Mouse (Mus musculus) kidney, embryonic 15.5 days (tissue): ENCODE measurements around the gene Clns1a. TPM values are rescaled to one million over a fixed set of nuclear protein-coding genes. Genes with fewer than 3 reads are reported as not detected.
A peak's percentile ranks its signal among the peaks of the same experiment; 100 is the strongest.

Source experiments
- ATAC-seq: fragments of 200-750 bp; cut with Nextera tagmentation; replicated peaks from 2 replicates; pipeline ENCODE4 v1.8.0; 2017; ENCODE audit warnings: moderate TSS enrichment; ENCODE audit not compliant: low FRiP score
- H3K27ac ChIP-seq: fragments of 300-500 bp; sonication (generic); 2 replicates; pipeline ENCODE4 v1.5.1; 2015; ENCODE audit warnings: mild to moderate bottlenecking, inconsistent platforms
- H3K27me3 ChIP-seq: fragments of 300-500 bp; sonication (generic); 2 replicates; pipeline ENCODE4 v1.6.1; 2015; ENCODE audit warnings: inconsistent platforms
- H3K36me3 ChIP-seq: fragments of 300-500 bp; sonication (generic); 2 replicates; pipeline ENCODE4 v1.6.1; 2015; ENCODE audit warnings: inconsistent platforms
- H3K4me1 ChIP-seq: fragments of 300-500 bp; sonication (generic); 2 replicates; pipeline ENCODE4 v1.6.1; 2015; ENCODE audit warnings: inconsistent platforms
- H3K4me2 ChIP-seq: fragments of 300-500 bp; sonication (generic); 2 replicates; pipeline ENCODE4 v1.6.1; 2015; ENCODE audit warnings: moderate library complexity, mild to moderate bottlenecking, inconsistent platforms
- H3K4me3 ChIP-seq: fragments of 300-500 bp; sonication (generic); replicated peaks from 2 replicates; pipeline ENCODE4 v1.5.1; 2015; ENCODE audit warnings: mild to moderate bottlenecking, inconsistent platforms
- H3K9ac ChIP-seq: fragments of 300-500 bp; sonication (generic); 2 replicates; pipeline ENCODE4 v1.6.1; 2015; ENCODE audit warnings: mild to moderate bottlenecking, inconsistent platforms
- H3K9me3 ChIP-seq: fragments of 300-500 bp; sonication (generic); replicated peaks from 2 replicates; pipeline ENCODE4 v1.6.1; 2016; ENCODE audit warnings: inconsistent platforms
- WGBS: fragments of 180-500 bp; shearing (Covaris S2); methylation state at CpG from one replicate; pipeline ENCODE4 v1.1.7; 2015; ENCODE audit warnings: mixed read lengths; 5-methylcytosine and 5-hydroxymethylcytosine counted together
- polyA plus RNA-seq: library from polyadenylated mRNA; unstranded; fragments of >200 nt; fragmentation: Nextera tagmentation; extraction: Ambion mirVana; gene quantifications from 2 replicates; pipeline ENCODE4 v1.2.1, GENCODE M21; 2015

Clns1a gene
- polyA plus RNA-seq, 1 experiment from 2014 or later = 193 TPM

DNA sequence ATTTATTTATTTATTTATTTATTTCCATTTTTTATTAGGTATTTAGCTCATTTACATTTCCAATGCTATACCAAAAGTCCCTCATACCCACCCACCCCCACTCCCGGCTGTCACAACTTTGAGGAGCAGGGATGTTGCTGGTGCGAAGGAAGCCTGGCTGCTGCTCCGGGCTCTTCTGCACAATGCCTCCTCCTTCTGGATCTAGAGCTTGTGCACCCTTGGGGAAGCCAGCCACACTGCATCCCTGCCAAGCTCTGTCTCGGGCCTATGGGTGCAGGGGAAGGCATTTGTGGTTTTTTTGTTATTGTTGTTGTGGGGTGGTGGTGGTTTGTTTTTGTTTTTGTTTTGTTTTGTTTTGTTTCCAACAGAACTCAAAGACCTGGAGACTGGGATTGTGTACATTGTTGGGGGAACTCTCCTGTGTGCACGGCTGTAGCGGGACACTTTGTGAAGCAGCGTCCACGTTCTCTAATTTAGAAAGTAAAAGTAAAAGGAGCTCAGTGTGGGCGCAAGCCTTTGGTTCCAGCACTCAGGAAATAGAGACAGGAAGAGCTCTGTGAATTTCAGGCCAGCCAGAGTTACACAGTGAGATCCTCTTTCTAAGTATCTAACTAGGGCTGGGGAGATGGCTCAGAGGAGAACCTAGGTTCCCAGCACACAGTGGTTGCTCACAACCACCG, 52.2 kb downstream of the Clns1a start:
- no peaks in the 10 kb centered on the region for H3K36me3 ChIP-seq
- WGBS = 64% methylated on average over 10 of the region's 10 CpGs
- H3K9me3 ChIP-seq = no peaks in the 10 kb centered on the region
- H3K27me3 ChIP-seq = no peaks in the 10 kb centered on the region
- peaks cover 22% of the 10 kb centered on the region for H3K4me1 ChIP-seq
- peak overlapping the region; percentile 15; the same call in 1 of the 2 replicates for H3K4me3 ChIP-seq
- H3K4me2 ChIP-seq = peak overlapping the region; percentile 48
- no peak overlapping the region for H3K9ac ChIP-seq
- H3K27ac ChIP-seq = peak overlapping the region; percentile 45; the same call in 1 of the 2 replicates
- ATAC-seq = peak; percentile 50; the same call in 1 of the 2 replicates

DNA sequence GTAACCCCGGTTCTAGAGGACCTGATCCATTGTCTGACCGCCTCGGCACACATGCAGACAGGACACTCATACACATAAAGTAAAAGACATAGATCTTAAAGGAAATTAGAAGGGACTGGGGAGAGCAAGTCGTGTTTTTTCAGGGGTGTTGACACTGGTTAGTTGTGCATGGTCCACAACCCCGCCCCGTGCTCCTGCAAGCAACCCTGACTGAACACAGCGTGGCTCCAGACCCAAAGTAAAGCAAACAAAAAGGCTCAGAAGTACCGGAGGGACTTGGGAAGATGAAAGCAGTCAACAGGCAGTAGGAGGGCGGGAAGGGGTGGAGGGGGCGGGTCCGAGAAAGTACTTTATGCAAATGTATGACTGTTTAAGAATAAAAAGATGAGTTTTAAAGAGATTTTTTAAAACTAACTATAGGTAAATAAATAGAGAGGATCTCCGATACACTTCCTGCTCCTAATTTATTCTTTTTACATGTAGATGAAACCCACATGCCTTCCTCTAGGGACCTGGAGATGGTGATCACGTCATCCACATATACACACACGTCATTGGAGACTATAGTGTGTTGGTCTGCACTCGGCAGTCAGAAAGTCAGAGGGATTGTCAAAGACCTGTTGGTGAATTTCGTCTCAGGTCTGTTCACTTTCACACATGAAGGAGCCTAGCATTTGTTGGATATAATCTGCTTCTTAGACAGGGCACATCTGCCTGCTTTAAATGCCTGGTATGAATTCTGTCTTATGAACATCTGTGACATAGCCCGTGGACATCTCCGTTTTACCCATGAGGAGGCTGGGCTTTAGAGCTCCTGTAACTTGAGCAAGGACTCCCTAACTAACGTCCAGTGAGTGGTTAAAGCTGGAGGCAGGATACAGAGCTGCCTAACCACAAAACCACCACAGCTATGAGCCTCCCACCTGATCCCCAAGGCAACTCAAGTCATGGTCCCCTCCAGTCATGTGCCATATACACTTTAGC, 53.1 kb downstream of the Clns1a start:
- Histone ChIP-seq H3K4me3 (peak overlapping the region; percentile 15), H3K4me2 (peak overlapping the region; percentile 48), H3K27ac (peak overlapping the region; percentile 45; the same call in 1 of the 2 replicates), H3K36me3 (no peaks in the 10 kb centered on the region), H3K27me3 (no peaks in the 10 kb centered on the region), H3K9me3 (no peaks in the 10 kb centered on the region), H3K9ac (no peak overlapping the region), H3K4me1 (peaks cover 22% of the 10 kb centered on the region)
- peak; percentile 13; the same call in 1 of the 2 replicates for ATAC-seq
- WGBS = 31% methylated on average over 19 of the region's 19 CpGs

DNA sequence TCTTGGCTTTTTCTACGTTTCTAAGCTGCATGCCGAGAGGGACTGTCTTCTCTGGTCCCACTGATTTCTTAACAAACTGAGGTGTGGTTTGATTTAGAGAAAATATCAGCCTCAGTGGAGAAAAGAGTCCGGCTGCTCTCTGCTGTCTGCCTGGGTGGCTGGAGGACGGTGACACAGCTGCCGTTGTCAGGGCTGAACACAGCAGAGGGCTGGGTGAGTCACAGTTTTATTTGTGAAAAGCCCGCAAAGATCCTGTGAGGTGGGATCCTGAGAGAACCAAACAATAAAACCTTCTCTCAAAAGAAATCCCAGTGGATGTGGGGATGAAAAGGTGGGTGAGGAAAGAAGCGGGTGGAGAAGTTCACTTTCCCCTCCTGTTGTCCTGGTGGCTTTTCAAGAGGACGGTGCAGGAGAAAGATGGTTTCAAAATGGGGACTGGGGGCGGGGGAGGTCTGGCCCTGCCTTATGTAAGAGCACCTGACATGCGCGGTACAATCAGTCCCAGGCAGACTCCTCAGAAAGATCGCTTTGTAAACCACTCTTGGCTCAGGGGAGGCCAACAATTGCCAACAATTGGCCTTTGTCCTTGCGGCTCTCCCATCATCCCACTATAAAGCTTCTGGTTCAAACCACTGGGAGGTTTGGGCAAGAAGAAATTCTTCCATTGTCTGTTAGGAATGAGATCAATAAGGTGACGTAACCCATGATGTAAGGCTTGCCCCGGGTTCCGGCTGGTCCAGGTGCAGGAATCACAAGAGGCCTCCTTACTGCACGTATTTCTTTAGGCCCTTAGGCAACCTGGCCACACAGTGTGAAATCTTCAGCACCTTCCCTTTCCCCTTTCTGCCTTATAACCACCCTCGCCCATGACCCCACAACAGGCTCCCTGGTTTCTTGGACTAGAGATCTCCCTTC, 60.8 kb downstream of the Clns1a start:
- no peak for ATAC-seq
- Histone ChIP-seq H3K27ac (no peak overlapping the region), H3K4me2 (no peak overlapping the region), H3K9ac (no peak overlapping the region), H3K27me3 (no peaks in the 10 kb centered on the region), H3K9me3 (no peaks in the 10 kb centered on the region), H3K4me1 (no peaks in the 10 kb centered on the region), H3K36me3 (no peaks in the 10 kb centered on the region), H3K4me3 (no peak overlapping the region)
- whole genome bisulfite sequencing = 67% methylated on average over 18 of the region's 18 CpGs

DNA sequence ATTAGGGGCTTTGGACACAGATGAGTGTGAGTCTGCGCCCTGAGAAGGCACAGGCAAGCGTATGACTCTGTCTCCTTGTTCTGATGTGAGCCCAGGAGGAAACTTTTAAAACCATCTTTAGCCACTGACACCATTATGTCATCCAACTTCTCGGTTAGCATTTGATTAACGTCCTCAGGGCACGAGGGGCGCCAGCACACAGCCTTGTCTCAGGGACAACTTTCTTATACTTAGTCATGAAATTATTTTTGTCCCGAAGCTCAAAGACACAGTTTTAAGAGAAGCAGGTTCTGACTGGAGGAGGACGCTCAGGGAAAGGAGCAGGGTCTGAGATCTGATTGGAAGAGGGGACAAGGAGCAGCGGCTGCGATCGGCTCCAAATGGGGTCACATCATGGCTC, 68.2 kb downstream of the Clns1a start:
- Histone ChIP-seq H3K27me3 (no peaks in the 10 kb centered on the region), H3K36me3 (no peaks in the 10 kb centered on the region), H3K27ac (no peak overlapping the region), H3K4me3 (no peak overlapping the region), H3K4me2 (no peak overlapping the region), H3K9ac (no peak overlapping the region), H3K9me3 (no peaks in the 10 kb centered on the region), H3K4me1 (no peaks in the 10 kb centered on the region)
- 64% methylated on average over 11 of the region's 11 CpGs for WGBS
- no peak for ATAC-seq

DNA sequence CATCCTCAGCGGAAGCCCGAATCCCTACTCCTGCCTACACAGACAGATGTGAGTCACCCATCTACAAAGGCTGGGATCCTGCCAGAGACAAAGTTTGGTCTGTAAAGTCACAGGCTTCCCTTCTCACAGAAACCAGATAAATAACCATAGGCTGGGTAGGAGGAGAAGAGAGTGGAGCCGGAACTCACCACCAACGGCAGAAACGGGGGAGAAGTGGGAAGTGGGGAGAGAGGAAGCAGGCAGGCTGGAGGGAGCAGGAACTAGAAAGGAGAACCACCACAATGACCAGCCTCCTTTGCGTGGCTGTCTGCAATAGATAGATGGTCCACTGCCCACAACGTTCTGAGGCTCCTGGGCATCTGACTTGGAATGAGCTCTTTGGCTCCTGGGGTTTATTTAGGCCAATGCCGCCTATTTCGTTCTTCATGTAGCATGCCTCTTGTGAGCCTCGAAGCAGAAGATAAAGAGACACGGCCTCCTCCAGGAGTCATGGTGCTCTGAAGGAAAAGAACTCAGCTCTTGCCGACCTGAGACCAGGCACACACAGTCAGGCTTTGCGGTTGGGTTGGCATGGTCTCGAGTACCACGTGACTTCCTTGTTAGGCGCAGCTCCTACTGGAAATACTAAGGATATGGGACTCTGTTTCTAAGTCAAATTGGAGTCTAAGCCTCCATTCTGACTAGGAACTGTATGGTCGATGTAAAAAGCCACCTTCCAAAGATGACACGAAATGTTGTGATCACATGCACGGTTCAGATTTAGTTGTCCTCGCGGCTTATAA, 68.9 kb downstream of the Clns1a start:
- Histone ChIP-seq H3K9me3 (no peaks in the 10 kb centered on the region), H3K4me2 (no peak overlapping the region), H3K4me1 (no peaks in the 10 kb centered on the region), H3K27me3 (no peaks in the 10 kb centered on the region), H3K36me3 (no peaks in the 10 kb centered on the region), H3K9ac (no peak overlapping the region), H3K4me3 (no peak overlapping the region), H3K27ac (no peak overlapping the region)
- WGBS = 87% methylated on average over 21 of the region's 21 CpGs
- ATAC-seq = no peak

DNA sequence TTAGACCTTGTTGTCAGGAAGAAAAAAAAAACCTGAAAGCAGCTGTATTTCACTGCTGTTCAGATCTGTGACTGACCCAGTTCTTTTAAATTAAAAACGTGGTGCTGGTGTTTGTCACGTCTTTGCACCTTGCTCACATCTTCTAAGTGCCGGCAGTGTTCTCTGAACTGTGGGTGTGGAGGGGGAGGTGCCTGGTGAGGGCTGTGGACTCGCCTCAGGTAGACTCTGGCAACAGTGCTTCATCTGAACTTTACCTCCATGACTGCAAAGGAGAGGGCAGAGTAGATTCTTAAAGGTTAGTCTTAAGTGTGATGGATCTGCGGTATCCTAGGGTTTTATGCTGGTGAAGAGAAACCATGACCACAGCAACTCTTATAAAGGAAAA, 69.5 kb downstream of the Clns1a start:
- Histone ChIP-seq H3K36me3 (no peaks in the 10 kb centered on the region), H3K9me3 (no peaks in the 10 kb centered on the region), H3K4me2 (no peak overlapping the region), H3K27me3 (no peaks in the 10 kb centered on the region), H3K4me3 (no peak overlapping the region), H3K4me1 (no peaks in the 10 kb centered on the region), H3K27ac (no peak overlapping the region), H3K9ac (no peak overlapping the region)
- no peak for ATAC-seq
- WGBS = 82% methylated on average over 5 of the region's 5 CpGs

DNA sequence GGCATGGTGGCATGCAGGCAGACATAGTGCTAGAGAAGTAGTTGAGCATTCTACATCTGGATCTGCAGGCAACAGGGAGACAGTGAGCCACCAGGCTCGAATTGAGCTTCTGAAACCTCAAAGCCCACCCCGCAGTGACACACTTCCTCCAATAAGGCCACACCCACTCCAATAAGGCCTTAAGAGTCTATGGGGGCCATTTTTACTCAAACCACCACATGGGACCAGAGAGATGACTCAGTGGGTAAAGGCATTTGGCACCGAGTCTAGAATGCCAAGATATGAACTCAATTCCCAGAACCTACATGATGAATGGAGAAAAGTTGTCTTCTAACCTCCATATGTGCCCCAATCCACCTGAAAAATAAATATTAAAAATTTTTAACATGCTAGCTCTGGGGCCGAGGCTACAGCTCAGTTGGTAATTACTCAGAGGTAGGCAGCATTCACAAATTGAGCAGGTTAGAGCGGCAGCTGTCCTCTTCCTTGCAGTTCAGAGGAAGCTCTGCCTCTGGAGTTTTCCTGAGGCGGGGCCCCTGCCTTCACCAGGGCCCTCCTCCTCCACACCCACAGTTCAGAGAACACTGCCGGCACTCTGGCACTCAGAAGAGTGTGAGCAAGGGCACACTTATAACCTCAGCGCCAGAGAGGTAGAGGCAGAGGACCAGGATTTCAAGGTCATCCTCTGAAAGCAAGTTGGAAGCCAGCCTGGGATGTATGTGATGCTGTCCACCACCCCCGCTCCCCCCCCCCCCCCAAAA, 70.2 kb downstream of the Clns1a start:
- Histone ChIP-seq H3K9ac (no peak overlapping the region), H3K36me3 (no peaks in the 10 kb centered on the region), H3K27ac (no peak overlapping the region), H3K4me1 (no peaks in the 10 kb centered on the region), H3K4me3 (no peak overlapping the region), H3K4me2 (no peak overlapping the region), H3K9me3 (no peaks in the 10 kb centered on the region), H3K27me3 (no peaks in the 10 kb centered on the region)
- 69% methylated on average over 9 of the region's 9 CpGs for WGBS
- ATAC-seq = no peak

DNA sequence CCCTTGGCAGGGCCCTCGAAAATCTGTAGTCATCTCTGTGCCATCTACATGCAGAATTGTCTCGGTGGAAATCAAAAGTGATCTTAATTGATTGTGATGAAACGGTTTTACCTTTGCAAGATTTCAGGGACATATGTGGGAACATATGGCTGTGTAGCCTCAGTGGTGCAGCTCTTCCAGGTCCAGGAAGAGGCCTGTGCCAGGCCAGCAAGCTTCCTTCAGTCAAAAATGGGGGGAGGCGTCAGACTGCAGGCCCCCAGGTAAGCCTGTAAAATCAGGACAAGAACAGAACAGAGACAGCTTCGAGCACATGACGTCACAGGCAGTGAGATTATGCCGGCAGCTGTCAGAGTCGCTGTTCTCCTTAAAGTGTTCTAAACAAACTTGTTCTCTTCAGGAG, 71.4 kb downstream of the Clns1a start:
- 84% methylated on average over 8 of the region's 8 CpGs for WGBS
- no peaks in the 10 kb centered on the region for H3K27me3 ChIP-seq
- H3K27ac ChIP-seq = no peak overlapping the region
- H3K9ac ChIP-seq = no peak overlapping the region
- no peaks in the 10 kb centered on the region for H3K36me3 ChIP-seq
- no peaks in the 10 kb centered on the region for H3K4me1 ChIP-seq
- no peak overlapping the region for H3K4me2 ChIP-seq
- no peak for ATAC-seq
- H3K4me3 ChIP-seq = no peak overlapping the region
- H3K9me3 ChIP-seq = no peaks in the 10 kb centered on the region

DNA sequence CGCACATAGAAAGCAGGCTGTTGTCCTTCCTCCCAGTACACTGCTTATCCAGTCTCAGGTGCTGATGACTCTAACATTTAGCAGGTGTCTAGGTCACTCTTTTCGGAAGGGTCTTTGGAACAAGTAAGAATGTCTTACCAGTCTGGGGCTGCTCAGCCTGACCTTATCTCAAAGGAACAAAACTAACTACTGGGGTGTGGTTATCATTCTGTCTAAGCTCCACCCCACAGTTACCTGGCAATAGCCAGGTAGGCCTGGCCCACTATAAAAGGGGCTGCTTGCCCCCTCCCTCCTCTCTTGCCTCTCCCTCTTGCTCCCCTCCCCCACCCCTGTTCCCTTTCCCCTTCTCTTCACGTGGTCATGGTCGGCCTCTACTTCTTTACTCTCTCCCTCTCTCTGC, 72.6 kb downstream of the Clns1a start:
- no peaks in the 10 kb centered on the region for H3K36me3 ChIP-seq
- 73% methylated on average over 4 of the region's 4 CpGs for WGBS
- no peak overlapping the region for H3K4me3 ChIP-seq

More for the DNA sequence above, 72.6 kb downstream of the Clns1a start:
- no peak overlapping the region for H3K27ac ChIP-seq
- no peak overlapping the region for H3K9ac ChIP-seq
- no peaks in the 10 kb centered on the region for H3K27me3 ChIP-seq
- ATAC-seq = no peak
- no peak overlapping the region for H3K4me2 ChIP-seq
- no peaks in the 10 kb centered on the region for H3K9me3 ChIP-seq
- no peaks in the 10 kb centered on the region for H3K4me1 ChIP-seq
